ENCODE assay signal across 8 mouse cellular contexts in the genomic region with DNA sequence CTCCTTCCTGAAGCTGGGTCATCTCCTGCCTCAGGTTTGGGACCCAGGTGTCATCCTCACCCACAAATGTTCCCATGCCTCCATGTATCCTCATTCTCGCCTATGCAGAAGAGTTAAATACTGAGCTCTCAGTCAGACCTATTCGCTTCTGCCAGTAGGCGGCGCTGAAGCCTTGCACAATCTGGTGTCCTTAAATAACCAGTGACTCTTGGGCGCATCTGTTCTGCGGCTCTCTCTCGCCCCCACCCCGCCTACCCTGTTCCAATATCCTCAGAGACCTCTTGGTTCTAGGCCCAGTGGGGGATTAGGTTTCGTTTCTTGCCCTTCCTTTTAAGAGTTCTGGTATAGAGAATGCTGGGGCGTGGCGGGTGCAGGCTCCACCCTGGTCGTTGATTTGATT. TPM values are rescaled to one million over a fixed set of nuclear protein-coding genes. Genes with fewer than 3 reads are reported as not detected.
A peak's percentile ranks its signal among the peaks of the same experiment; 100 is the strongest.
DNase-seq lines count a peak whose midpoint lies in the region; ATAC-seq and TF ChIP-seq lines count a peak whose summit lies in the region.

No protein-coding gene starts in this region.

- no peaks in the 10 kb centered on the region for H3K36me3 ChIP-seq in midbrain, embryonic 10.5 days

- no peaks in the 10 kb centered on the region for H3K4me1 ChIP-seq in cortical plate, adult 2 months (ENCODE audit: control insufficient read depth, insufficient read depth, low read length)
- H3K4me1 ChIP-seq in midbrain, embryonic 10.5 days, result peaks cover 48% of the 10 kb centered on the region

- TF ChIP-seq CTCF in cortical plate, adult 2 months (IDR thresholded peaks at IDR 0.05; ENCODE audit: extremely low read depth, insufficient read depth, low read length), result peak; percentile 90

- H3K9me3 ChIP-seq in midbrain, embryonic 10.5 days (replicated peaks), result no peaks in the 10 kb centered on the region

- H3K27ac ChIP-seq in cortical plate, adult 2 months (ENCODE audit: insufficient read depth, low read length), result no peak overlapping the region
- no peak overlapping the region for H3K27ac ChIP-seq in midbrain, embryonic 10.5 days (replicated peaks)

- peaks cover 95% of the 10 kb centered on the region for H3K27me3 ChIP-seq in midbrain, embryonic 10.5 days (ENCODE audit: low read depth, poor library complexity, severe bottlenecking)

- WGBS in midbrain, embryonic 10.5 days, result 1% methylated on average over 12 of the region's 12 CpGs

- ATAC-seq in inflammation-experienced regulatory T-cells, adult 6 months, result peak; percentile 80
- no peak for ATAC-seq in erythroblast, adult 5-6 weeks (replicated peaks; ENCODE audit: low FRiP score, poor library complexity, severe bottlenecking)

- H3K4me3 ChIP-seq in cortical plate, adult 2 months (ENCODE audit: insufficient read depth, low read length), result no peak overlapping the region
- peak overlapping the region; percentile 23; the same call in 1 of the 2 replicates for H3K4me3 ChIP-seq in midbrain, embryonic 10.5 days

- TF ChIP-seq POLR2A in cortical plate, adult 2 months (IDR thresholded peaks at IDR 0.05; ENCODE audit: extremely low read depth, insufficient read depth, low read length), result no peak

- DNase-seq in adrenal gland, adult (ENCODE audit: inconsistent age in 2 of 2, low spot score in 1 of 2), result peak; percentile 80 to 94
- DNase-seq in gastrocnemius, postnatal 25 days, result peak; percentile 64
- peak; percentile 78 to 96 for DNase-seq in left cerebral cortex, adult 9 months (ENCODE audit: low spot score in 2 of 2)
- DNase-seq in midbrain, embryonic 10.5 days (ENCODE audit: low spot score), result peak; percentile 87
- DNase-seq in right cerebral cortex, postnatal 36 days (ENCODE audit: low spot score in 2 of 2), result peak; percentile 89 to 94

RNA-seq across cellular contexts. Expression of a gene that starts 2.5 kb away (rescaled TPM):
- polyA plus RNA-seq in cortical plate, adult 2 months (2012; rRNA removed), result 66.5 and 71.0 TPM in 2 replicates
- not detected for total RNA-seq in gastrocnemius, postnatal 25 days (2021)
- not detected for polyA plus RNA-seq in inflammation-experienced regulatory T-cells, adult 6 months (2017; shearing (Covaris generic))
- polyA plus RNA-seq in midbrain, embryonic 10.5 days (2016; fragmentation: Nextera tagmentation; extraction: Ambion mirVana), result 13.1 and 36.6 TPM in 2 replicates
- not detected in 2 replicates for total RNA-seq in erythroblast, adult 5-6 weeks (2015; ENCODE audit: low replicate concordance)
- total RNA-seq in erythroblast, adult 5-6 weeks (2017; ENCODE audit: low replicate concordance), result not detected in 2 replicates

RNA-seq across cellular contexts. Expression of a gene that starts 28.9 kb away (rescaled TPM):
- 6.4 and 6.9 TPM in 2 replicates for polyA plus RNA-seq in cortical plate, adult 2 months (2012; rRNA removed)
- 1 to 10 TPM; 7.6 to 9.7 TPM for total RNA-seq in gastrocnemius, postnatal 25 days (2021)
- not detected for polyA plus RNA-seq in inflammation-experienced regulatory T-cells, adult 6 months (2017; shearing (Covaris generic))
- polyA plus RNA-seq in midbrain, embryonic 10.5 days (2016; fragmentation: Nextera tagmentation; extraction: Ambion mirVana), result 5.6 and 6.0 TPM in 2 replicates
- not detected in 2 replicates for total RNA-seq in erythroblast, adult 5-6 weeks (2015; ENCODE audit: low replicate concordance)
- not detected in 2 replicates for total RNA-seq in erythroblast, adult 5-6 weeks (2017; ENCODE audit: low replicate concordance)

RNA-seq across cellular contexts. Expression of a gene that starts 58.5 kb away (rescaled TPM):
- 35.4 and 36.7 TPM in 2 replicates for polyA plus RNA-seq in cortical plate, adult 2 months (2012; rRNA removed)
- 1 to 10 TPM; 3.0 to 6.6 TPM for total RNA-seq in gastrocnemius, postnatal 25 days (2021)
- 10 to 100 TPM in 2 of 3 experiments, 1 to 10 TPM in 1; 5.3 to 16.0 (median 11.6) TPM for polyA plus RNA-seq in inflammation-experienced regulatory T-cells, adult 6 months (2017; shearing (Covaris generic))
- 33.0 and 33.6 TPM in 2 replicates for polyA plus RNA-seq in midbrain, embryonic 10.5 days (2016; fragmentation: Nextera tagmentation; extraction: Ambion mirVana)
- total RNA-seq in erythroblast, adult 5-6 weeks (2015; ENCODE audit: low replicate concordance), result 2.3 and 2.5 TPM in 2 replicates
- total RNA-seq in erythroblast, adult 5-6 weeks (2017; ENCODE audit: low replicate concordance), result 8.2 and 10.7 TPM in 2 replicates

Comparison
In these comparisons a context has a peak if more than half of its experiments do, and no peak if none do; other contexts are left out.
1. RNA of a gene that starts 2.5 kb away (polyA plus RNA-seq): 66.5 to 71.0 TPM in cortical plate, adult 2 months and 13.1 to 36.6 TPM in midbrain, embryonic 10.5 days; not detected in inflammation-experienced regulatory T-cells, adult 6 months; every median in the first group is over 10 times any median in the second.
2. Peak in every context shown above with its lines, with median percentiles within 50 percentile points of each other: DNase-seq.